Mouse (Mus musculus): ENCODE data around the gene Slc52a3. TPM values are rescaled to one million over a fixed set of nuclear protein-coding genes. Genes with fewer than 3 reads are reported as not detected.

The Slc52a3 gene
- polyA plus RNA-seq, 1 experiment from 2014 or later: 1.5 TPM

GRCm38 (mm10) chr2:152051985-152052384 is 55.7 kb downstream of the Slc52a3 start:
- Histone ChIP-seq H3K4me2 (no peak overlapping the region), H3K27me3 (peaks cover 87% of the 10 kb centered on the region), H3K27ac (no peak overlapping the region), H3K36me3 (no peaks in the 10 kb centered on the region), H3K4me1 (replicated peaks) (peaks cover 17% of the 10 kb centered on the region), H3K9me3 (replicated peaks) (no peaks in the 10 kb centered on the region), H3K9ac (no peak overlapping the region), H3K4me3 (replicated peaks) (no peak overlapping the region)
- WGBS (ENCODE audit: insufficient replicate concordance): 40% methylated on average over 3 of the region's 3 CpGs
- DNase-seq (no peak), ATAC-seq (ENCODE audit: low read depth) (no peak)

DNA sequence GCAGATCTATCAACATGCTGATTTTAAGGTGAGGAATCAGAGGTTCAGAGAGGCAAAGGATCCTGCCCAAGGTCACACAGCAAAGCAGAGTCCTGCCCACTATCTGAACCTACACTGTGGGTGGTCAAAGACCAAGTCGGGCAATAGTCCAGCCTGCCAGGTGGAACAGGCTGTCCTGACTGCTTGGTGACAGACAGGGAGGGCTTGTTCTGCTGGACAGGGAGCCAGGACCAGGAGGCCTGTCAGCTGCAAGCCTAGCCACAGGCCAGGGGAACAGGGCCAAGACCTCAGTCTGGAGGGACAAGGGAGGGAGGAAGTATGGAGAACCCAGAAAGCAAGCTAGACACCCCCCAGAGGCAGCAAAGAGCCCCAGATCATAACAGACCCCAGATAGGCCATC is 59.1 kb downstream of the Slc52a3 start:
- Histone ChIP-seq H3K4me2 (no peak overlapping the region), H3K36me3 (no peaks in the 10 kb centered on the region), H3K9ac (no peak overlapping the region), H3K27ac (no peak overlapping the region), H3K4me3 (replicated peaks) (no peak overlapping the region), H3K4me1 (replicated peaks) (no peaks in the 10 kb centered on the region), H3K9me3 (replicated peaks) (no peaks in the 10 kb centered on the region), H3K27me3 (peaks cover 68% of the 10 kb centered on the region)
- ATAC-seq (ENCODE audit: low read depth): no peak
- WGBS (ENCODE audit: insufficient replicate concordance): 64% methylated on average over 1 of the region's 1 CpGs
- DNase-seq: no peak

DNA sequence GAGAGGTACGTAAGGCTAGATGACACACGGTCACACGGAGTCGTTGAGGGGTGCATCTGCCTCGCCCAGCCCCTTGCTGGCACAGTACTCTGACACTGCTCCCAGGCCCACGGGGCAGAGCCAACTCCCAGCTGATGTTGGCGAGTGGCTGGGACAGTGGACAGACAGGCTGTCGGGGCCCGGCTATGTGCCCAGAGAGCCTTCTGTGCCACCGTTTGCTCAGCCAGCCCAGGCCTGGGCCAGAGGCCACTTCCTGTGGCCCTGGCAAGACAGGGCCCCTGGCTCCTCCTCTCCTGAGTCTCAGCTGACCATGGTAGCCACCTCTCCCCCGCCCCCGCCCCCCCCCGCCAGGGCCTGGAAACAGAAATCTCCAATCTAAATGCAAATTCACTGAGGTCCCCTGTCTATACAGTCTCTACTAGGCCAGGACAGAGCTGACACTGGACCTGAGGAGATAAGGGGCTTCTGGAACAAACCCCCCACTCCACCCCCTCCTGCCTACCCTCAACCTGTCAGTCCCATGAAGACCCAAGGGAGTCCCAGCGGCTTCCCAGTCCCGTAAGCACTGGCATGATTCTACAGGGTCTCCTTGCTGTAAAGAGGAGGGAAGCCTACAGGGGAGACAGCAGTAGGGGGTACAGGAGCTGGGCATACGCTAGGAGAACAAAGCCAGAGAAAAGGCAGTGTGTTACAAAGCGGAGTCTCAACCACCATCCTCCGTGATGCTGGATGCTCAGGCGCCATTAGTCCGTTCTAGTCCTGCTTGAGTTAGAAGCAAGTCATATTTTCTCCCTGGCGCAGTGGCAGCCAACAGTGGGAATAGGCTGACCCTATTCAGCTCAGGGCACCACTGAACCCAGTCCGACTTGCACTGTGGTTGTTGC is 60.3 kb downstream of the Slc52a3 start:
- Histone ChIP-seq H3K4me2 (no peak overlapping the region), H3K27ac (no peak overlapping the region), H3K9ac (no peak overlapping the region), H3K9me3 (replicated peaks) (no peaks in the 10 kb centered on the region), H3K4me3 (replicated peaks) (no peak overlapping the region), H3K27me3 (peaks cover 57% of the 10 kb centered on the region), H3K36me3 (no peaks in the 10 kb centered on the region), H3K4me1 (replicated peaks) (no peaks in the 10 kb centered on the region)
- ATAC-seq (ENCODE audit: low read depth) (no peak), DNase-seq (no peak)
- WGBS (ENCODE audit: insufficient replicate concordance): 55% methylated on average over 22 of the region's 22 CpGs

GRCm38 (mm10) chr2:152057252-152057563 is 60.9 kb downstream of the Slc52a3 start:
- no peak overlapping the region for H3K4me2 ChIP-seq
- no peak for DNase-seq
- WGBS (ENCODE audit: insufficient replicate concordance): 57% methylated on average over 9 of the region's 9 CpGs
- no peak overlapping the region for H3K9ac ChIP-seq
- H3K27ac ChIP-seq: no peak overlapping the region
- H3K9me3 ChIP-seq (replicated peaks): no peaks in the 10 kb centered on the region
- no peak overlapping the region for H3K4me3 ChIP-seq (replicated peaks)
- peaks cover 51% of the 10 kb centered on the region for H3K27me3 ChIP-seq
- H3K4me1 ChIP-seq (replicated peaks): no peaks in the 10 kb centered on the region
- ATAC-seq (ENCODE audit: low read depth): no peak
- H3K36me3 ChIP-seq: no peaks in the 10 kb centered on the region

MicroRNA genes within 50 kb of the gene (microRNA counts, 519-probe panel; counts per million panel counts)
- 114 counts per million for microRNA mmu-miR-1953

Small RNA genes lying within 50 kb of the gene (microRNA-seq; reads per million reads assigned to microRNA genes)
- 2.9 reads per million, percentile 3 among the genes with 10 or more reads in this experiment for gene Mir1953

Other genes with a start within 250 kb of the Slc52a3 start
- not detected in 2 replicates for gene Rspo4, start 153.6 kb upstream of the Slc52a3 start, polyA plus RNA-seq (2015; fragmentation: Nextera tagmentation; extraction: Ambion mirVana)
- 0.06 TPM in 1 of 2 replicates, not detected in the other for gene Angpt4, start 85.3 kb upstream of the Slc52a3 start, polyA plus RNA-seq (2015; fragmentation: Nextera tagmentation; extraction: Ambion mirVana)
- gene Fam110a, start 16.3 kb upstream of the Slc52a3 start, polyA plus RNA-seq (2015; fragmentation: Nextera tagmentation; extraction: Ambion mirVana): 10.9 and 11.2 TPM in 2 replicates
- not detected in 2 replicates for gene Scrt2, start 85.0 kb downstream of the Slc52a3 start, polyA plus RNA-seq (2015; fragmentation: Nextera tagmentation; extraction: Ambion mirVana)
- gene Srxn1, start 109.0 kb downstream of the Slc52a3 start, polyA plus RNA-seq (2015; fragmentation: Nextera tagmentation; extraction: Ambion mirVana): 17.2 and 17.9 TPM in 2 replicates
- 0.27 and 0.33 TPM in 2 replicates for gene Tcf15, start 147.1 kb downstream of the Slc52a3 start, polyA plus RNA-seq (2015; fragmentation: Nextera tagmentation; extraction: Ambion mirVana)
- gene Csnk2a1, start 230.3 kb downstream of the Slc52a3 start, polyA plus RNA-seq (2015; fragmentation: Nextera tagmentation; extraction: Ambion mirVana): 51.5 and 53.3 TPM in 2 replicates

Measured in liver, embryonic 13.5 days (tissue).